Mouse (Mus musculus): ENCODE measurements around the gene Hrk. TPM values are rescaled to one million over a fixed set of nuclear protein-coding genes. Genes with fewer than 3 reads are reported as not detected.
A peak's percentile ranks its signal among the peaks of the same experiment; 100 is the strongest.

Gene Hrk
- 0.46 and 0.52 TPM in 2 replicates for polyA plus RNA-seq (2016; fragmentation: Nextera tagmentation; extraction: Ambion mirVana)

DNA sequence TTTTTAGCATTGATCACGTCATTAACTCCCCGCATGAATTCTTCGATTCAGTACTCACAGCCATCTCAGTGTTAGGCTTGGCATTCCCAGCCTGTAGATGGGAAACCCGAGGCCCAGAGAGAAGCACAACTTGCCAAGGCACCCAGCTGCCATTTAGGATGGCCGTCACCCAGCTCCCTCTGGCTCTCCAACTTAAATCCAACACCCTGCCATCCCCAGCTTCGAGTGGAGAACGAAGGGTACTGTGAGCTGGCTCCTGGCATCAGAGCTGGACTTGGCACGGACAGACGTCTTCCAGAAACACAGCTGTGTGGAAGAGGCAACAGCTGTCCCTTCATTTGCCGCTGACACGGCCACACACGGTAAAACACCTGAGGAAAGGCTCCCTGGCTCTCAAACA lies at the start of gene Hrk:
Gene Hrk (plus strand): TSS at position 68 of the 400 bp plus-strand sequence.
- Histone ChIP-seq H3K9ac (no peak within 1 kb of the TSS), H3K4me2 (no peak within 1 kb of the TSS), H3K27ac (no peak within 1 kb of the TSS), H3K9me3 (no peaks in the 10 kb centered on the region), H3K27me3 (peaks cover 91% of the 10 kb centered on the region), H3K4me3 (replicated peaks) (no peak within 1 kb of the TSS), H3K36me3 (replicated peaks) (no peaks in the 10 kb centered on the region), H3K4me1 (peaks cover 7% of the 10 kb centered on the region)
- ATAC-seq (ENCODE audit: low FRiP score): no peak
- 71% methylated on average over 12 of the region's 12 CpGs for WGBS

GRCm38 (mm10) chr5:118118351-118118750 lies 46.1 kb upstream of the Hrk start:
- no peaks in the 10 kb centered on the region for H3K9me3 ChIP-seq
- peak overlapping the region; percentile 50 for H3K27ac ChIP-seq
- no peak overlapping the region for H3K4me3 ChIP-seq (replicated peaks)
- no peak overlapping the region for H3K9ac ChIP-seq
- 0 out of 2 replicates have a peak, but pooled peaks cover 14% of the 10 kb centered on the region for H3K36me3 ChIP-seq (replicated peaks)
- no peak for ATAC-seq (ENCODE audit: low FRiP score)
- peaks cover 30% of the 10 kb centered on the region for H3K4me1 ChIP-seq
- WGBS: 80% methylated on average over 3 of the region's 3 CpGs
- H3K4me2 ChIP-seq: no peak overlapping the region
- H3K27me3 ChIP-seq: no peaks in the 10 kb centered on the region

- 0 out of 2 replicates have a peak, but pooled peaks cover 17% of the 10 kb centered on the region for H3K36me3 ChIP-seq (replicated peaks)
- no peaks in the 10 kb centered on the region for H3K27me3 ChIP-seq
- no peak for ATAC-seq (ENCODE audit: low FRiP score)
- no peaks in the 10 kb centered on the region for H3K9me3 ChIP-seq
- WGBS: 84% methylated on average over 5 of the region's 5 CpGs
- peaks cover 35% of the 10 kb centered on the region for H3K4me1 ChIP-seq
- H3K27ac ChIP-seq: peak overlapping the region; percentile 50
- no peak overlapping the region for H3K4me3 ChIP-seq (replicated peaks)
- no peak overlapping the region for H3K9ac ChIP-seq
- no peak overlapping the region for H3K4me2 ChIP-seq
Observed at GRCm38 (mm10) chr5:118118922-118119321, 45.5 kb upstream of the Hrk start.

DNA sequence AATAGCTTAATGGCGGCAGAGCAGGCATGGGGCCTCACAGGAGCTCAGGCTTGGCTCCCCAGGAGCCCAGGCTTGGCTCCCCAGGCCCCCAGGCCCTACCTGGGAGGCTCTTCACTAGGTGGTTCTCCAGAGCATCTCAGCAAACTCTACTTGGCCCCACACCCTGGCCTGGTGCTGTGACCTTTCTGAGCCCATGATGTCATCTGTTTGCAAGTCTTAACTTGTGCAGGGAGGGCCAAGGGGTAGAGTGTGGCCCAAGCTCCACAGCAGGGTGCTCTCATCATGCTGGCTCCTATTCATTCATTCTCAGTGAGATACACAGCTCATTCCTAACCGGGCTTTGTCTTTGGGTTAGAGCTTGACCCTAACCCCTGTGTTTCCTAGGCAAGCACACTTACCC lies 43.8 kb upstream of the Hrk start:
- H3K4me3 ChIP-seq (replicated peaks): no peak overlapping the region
- H3K4me1 ChIP-seq: peaks cover 33% of the 10 kb centered on the region
- H3K9me3 ChIP-seq: no peaks in the 10 kb centered on the region
- no peak for ATAC-seq (ENCODE audit: low FRiP score)
- WGBS: 30% methylated on average over 2 of the region's 2 CpGs
- H3K9ac ChIP-seq: no peak overlapping the region
- H3K36me3 ChIP-seq (replicated peaks): peaks cover 31% of the 10 kb centered on the region
- no peaks in the 10 kb centered on the region for H3K27me3 ChIP-seq
- 0 out of 2 replicates have a peak overlapping the region, but pooled peaks have one; percentile 26 for H3K27ac ChIP-seq
- H3K4me2 ChIP-seq: no peak overlapping the region

DNA sequence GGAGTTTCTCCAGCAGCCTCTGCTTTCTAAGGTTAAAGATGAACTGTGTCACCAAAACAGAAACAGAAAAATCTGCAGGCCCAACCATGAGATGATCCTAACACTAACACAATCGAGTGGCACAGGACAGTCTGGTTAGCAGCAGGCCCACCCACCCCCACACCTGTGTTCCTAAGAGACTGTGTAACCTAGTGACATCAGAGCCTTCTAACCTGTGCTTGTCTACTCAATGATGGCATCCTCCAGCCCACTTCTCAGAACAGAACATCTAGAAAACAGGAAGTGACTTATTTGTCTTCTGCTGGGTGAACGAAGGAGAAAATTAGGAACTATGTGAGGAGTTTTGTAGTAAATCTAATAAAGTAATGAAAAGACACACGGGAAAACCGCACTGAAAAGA lies 42.5 kb upstream of the Hrk start:
- H3K4me2 ChIP-seq: no peak overlapping the region
- H3K27me3 ChIP-seq: no peaks in the 10 kb centered on the region
- 90% methylated on average over 4 of the region's 4 CpGs for WGBS
- peaks cover 38% of the 10 kb centered on the region for H3K36me3 ChIP-seq (replicated peaks)
- no peaks in the 10 kb centered on the region for H3K9me3 ChIP-seq
- H3K27ac ChIP-seq: no peak overlapping the region
- ATAC-seq (ENCODE audit: low FRiP score): no peak
- peaks cover 26% of the 10 kb centered on the region for H3K4me1 ChIP-seq
- no peak overlapping the region for H3K4me3 ChIP-seq (replicated peaks)
- H3K9ac ChIP-seq: no peak overlapping the region

- Histone ChIP-seq H3K4me2 (no peak overlapping the region), H3K36me3 (replicated peaks) (peaks cover 50% of the 10 kb centered on the region), H3K9me3 (no peaks in the 10 kb centered on the region), H3K27me3 (no peaks in the 10 kb centered on the region), H3K4me3 (replicated peaks) (no peak overlapping the region), H3K27ac (peak overlapping the region; percentile 50; the same call in 1 of the 2 replicates), H3K9ac (no peak overlapping the region), H3K4me1 (peaks cover 26% of the 10 kb centered on the region)
- WGBS: 45% methylated on average over 10 of the region's 10 CpGs
- no peak for ATAC-seq (ENCODE audit: low FRiP score)
Observed at GRCm38 (mm10) chr5:118123096-118123495, 41.4 kb upstream of the Hrk start.

DNA sequence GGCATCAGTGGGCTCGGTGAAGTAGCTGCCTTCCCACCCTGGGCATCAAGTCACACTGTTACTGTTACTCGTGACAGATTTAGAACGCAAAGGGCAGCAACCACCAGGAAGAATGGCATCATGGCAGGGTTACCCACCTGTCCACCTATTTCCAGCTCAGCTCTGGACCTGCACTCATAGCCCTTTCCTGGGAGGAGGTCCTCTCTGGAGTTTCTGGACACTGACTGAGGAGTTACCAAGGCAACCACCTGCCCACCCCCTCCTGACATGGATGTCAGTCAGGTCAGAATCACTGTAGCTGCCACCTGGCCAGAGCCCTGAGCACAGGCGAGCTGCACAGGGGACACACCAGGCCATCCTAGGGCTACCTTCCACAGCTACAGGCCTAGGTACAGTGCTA lies 37.8 kb upstream of the Hrk start:
- ATAC-seq (ENCODE audit: low FRiP score): no peak
- H3K27me3 ChIP-seq: no peaks in the 10 kb centered on the region
- no peak overlapping the region for H3K27ac ChIP-seq
- H3K9me3 ChIP-seq: no peaks in the 10 kb centered on the region
- no peak overlapping the region for H3K9ac ChIP-seq
- 90% methylated on average over 4 of the region's 4 CpGs for WGBS
- no peak overlapping the region for H3K4me2 ChIP-seq
- H3K36me3 ChIP-seq (replicated peaks): peaks cover 50% of the 10 kb centered on the region
- no peak overlapping the region for H3K4me3 ChIP-seq (replicated peaks)
- H3K4me1 ChIP-seq: peaks cover 8% of the 10 kb centered on the region

DNA sequence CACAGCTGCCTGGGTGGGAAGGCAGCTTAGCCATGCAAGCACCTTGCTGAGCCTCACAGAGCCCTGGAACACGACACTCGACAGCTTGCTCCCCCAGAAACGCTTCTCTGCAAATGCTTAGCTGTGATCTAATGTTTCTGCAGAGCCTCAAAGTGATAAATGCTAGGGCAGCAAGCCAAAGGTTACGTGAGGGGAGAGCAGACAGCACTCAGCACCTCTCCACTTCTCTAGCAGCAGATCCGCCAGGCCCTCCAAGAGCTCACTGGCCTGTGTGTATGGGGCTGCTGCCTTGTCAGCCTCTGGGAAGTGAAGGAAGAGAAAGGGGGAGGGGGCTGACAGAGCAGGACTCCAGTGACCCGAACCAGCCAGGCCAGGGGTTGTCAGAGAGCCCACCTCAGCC lies 36.2 kb upstream of the Hrk start:
- Histone ChIP-seq H3K27me3 (no peaks in the 10 kb centered on the region), H3K4me3 (replicated peaks) (no peak overlapping the region), H3K9me3 (no peaks in the 10 kb centered on the region), H3K36me3 (replicated peaks) (peaks cover 51% of the 10 kb centered on the region), H3K27ac (peak overlapping the region; percentile 36; the same call in 1 of the 2 replicates), H3K4me2 (no peak overlapping the region), H3K4me1 (peaks cover 7% of the 10 kb centered on the region), H3K9ac (no peak overlapping the region)
- 88% methylated on average over 6 of the region's 6 CpGs for WGBS
- no peak for ATAC-seq (ENCODE audit: low FRiP score)

DNA sequence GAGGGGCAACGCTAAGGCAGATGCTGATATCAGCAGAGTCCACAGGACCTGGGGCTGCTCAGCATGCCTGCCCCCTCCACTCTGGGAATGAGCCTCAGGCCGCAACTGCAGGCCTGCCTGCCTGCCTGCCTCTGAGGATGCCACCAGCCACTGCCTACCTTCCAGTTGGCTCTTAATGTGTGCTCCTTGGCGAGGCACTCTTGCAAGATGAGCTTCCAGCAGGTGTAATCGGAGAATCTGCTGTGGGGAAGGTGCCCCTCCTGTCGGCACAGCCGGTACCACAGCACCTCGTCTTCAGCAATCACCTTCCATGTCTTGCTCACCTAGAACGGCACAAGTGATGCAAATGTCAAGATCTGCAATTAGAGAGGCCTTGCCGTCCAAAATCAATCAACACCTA lies 35.8 kb upstream of the Hrk start:
- Histone ChIP-seq H3K27ac (peak overlapping the region; percentile 36; the same call in 1 of the 2 replicates), H3K36me3 (replicated peaks) (peaks cover 49% of the 10 kb centered on the region), H3K4me3 (replicated peaks) (no peak overlapping the region), H3K9ac (no peak overlapping the region), H3K4me1 (peaks cover 5% of the 10 kb centered on the region), H3K4me2 (no peak overlapping the region), H3K9me3 (no peaks in the 10 kb centered on the region), H3K27me3 (no peaks in the 10 kb centered on the region)
- WGBS: 85% methylated on average over 9 of the region's 9 CpGs
- ATAC-seq (ENCODE audit: low FRiP score): no peak

DNA sequence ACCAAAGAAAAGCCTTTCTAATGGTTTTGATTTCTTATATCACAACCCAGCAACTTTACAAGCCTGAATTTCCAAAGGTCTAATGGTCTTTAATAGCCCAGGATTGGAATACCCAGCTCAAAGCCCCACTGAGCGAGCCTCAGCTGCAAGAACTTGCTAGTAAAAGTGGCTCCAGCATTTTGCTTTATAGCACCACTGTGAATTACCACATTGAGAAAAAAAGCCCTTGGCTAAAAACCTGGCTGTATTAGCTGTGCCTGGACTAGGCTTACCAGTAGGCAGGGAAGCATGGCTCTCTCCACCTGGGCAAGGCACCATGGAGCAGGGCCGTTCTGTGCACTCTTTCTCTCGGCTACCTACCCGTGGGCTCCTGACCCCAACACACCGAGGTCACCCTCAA lies 28.1 kb upstream of the Hrk start:
- H3K4me3 ChIP-seq (replicated peaks): no peak overlapping the region
- H3K27ac ChIP-seq: no peak overlapping the region
- H3K4me2 ChIP-seq: no peak overlapping the region
- H3K9ac ChIP-seq: no peak overlapping the region
- H3K9me3 ChIP-seq: no peaks in the 10 kb centered on the region
- H3K36me3 ChIP-seq (replicated peaks): peaks cover 50% of the 10 kb centered on the region
- H3K27me3 ChIP-seq: no peaks in the 10 kb centered on the region
- ATAC-seq (ENCODE audit: low FRiP score): no peak
- peaks cover 3% of the 10 kb centered on the region for H3K4me1 ChIP-seq
- 86% methylated on average over 5 of the region's 5 CpGs for WGBS

GRCm38 (mm10) chr5:118139630-118140029 lies 24.8 kb upstream of the Hrk start:
- no peak overlapping the region for H3K4me2 ChIP-seq

DNA sequence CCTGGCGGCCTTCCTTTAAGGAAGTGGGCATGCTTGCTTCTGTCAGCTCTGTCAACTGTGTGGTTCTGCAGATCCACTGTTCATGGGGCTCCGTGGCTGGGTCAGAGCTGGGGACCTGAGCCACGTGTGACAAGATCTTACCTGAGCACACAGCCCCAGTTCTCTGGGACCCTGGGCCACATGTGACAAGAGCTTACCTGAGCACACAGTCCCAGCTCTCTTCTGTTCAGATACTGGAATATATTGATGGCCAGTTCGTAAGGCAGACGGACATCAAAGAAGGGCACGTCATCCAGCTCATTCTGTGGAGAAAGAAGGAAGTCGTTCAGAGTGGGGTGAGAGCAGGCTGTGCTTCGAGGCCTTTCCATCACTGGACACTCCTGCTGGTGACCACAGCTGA lies 22.0 kb upstream of the Hrk start:
- Histone ChIP-seq H3K4me2 (no peak overlapping the region), H3K4me3 (replicated peaks) (no peak overlapping the region), H3K9me3 (no peaks in the 10 kb centered on the region), H3K9ac (no peak overlapping the region), H3K27me3 (no peaks in the 10 kb centered on the region), H3K27ac (no peak overlapping the region), H3K4me1 (peaks cover 12% of the 10 kb centered on the region), H3K36me3 (replicated peaks) (peaks cover 50% of the 10 kb centered on the region)
- no peak for ATAC-seq (ENCODE audit: low FRiP score)
- WGBS: 92% methylated on average over 8 of the region's 8 CpGs

More at GRCm38 (mm10) chr5:118139630-118140029, 24.8 kb upstream of the Hrk start:
- H3K36me3 ChIP-seq (replicated peaks): peaks cover 65% of the 10 kb centered on the region
- WGBS: 91% methylated on average over 8 of the region's 8 CpGs
- H3K9ac ChIP-seq: no peak overlapping the region
- no peaks in the 10 kb centered on the region for H3K27me3 ChIP-seq
- H3K4me1 ChIP-seq: 0 out of 2 replicates have a peak, but pooled peaks cover 2% of the 10 kb centered on the region
- H3K9me3 ChIP-seq: no peaks in the 10 kb centered on the region
- no peak overlapping the region for H3K27ac ChIP-seq
- H3K4me3 ChIP-seq (replicated peaks): no peak overlapping the region
- no peak for ATAC-seq (ENCODE audit: low FRiP score)

GRCm38 (mm10) chr5:118143211-118144026 lies 21.0 kb upstream of the Hrk start:
- Histone ChIP-seq H3K27me3 (no peaks in the 10 kb centered on the region), H3K4me2 (no peak overlapping the region), H3K4me3 (replicated peaks) (no peak overlapping the region), H3K4me1 (peaks cover 12% of the 10 kb centered on the region), H3K27ac (no peak overlapping the region), H3K9me3 (no peaks in the 10 kb centered on the region), H3K36me3 (replicated peaks) (peaks cover 42% of the 10 kb centered on the region), H3K9ac (no peak overlapping the region)
- no peak for ATAC-seq (ENCODE audit: low FRiP score)
- 85% methylated on average over 12 of the region's 12 CpGs for WGBS
